8 mouse cellular contexts compared by ENCODE assay signal in the genomic region with DNA sequence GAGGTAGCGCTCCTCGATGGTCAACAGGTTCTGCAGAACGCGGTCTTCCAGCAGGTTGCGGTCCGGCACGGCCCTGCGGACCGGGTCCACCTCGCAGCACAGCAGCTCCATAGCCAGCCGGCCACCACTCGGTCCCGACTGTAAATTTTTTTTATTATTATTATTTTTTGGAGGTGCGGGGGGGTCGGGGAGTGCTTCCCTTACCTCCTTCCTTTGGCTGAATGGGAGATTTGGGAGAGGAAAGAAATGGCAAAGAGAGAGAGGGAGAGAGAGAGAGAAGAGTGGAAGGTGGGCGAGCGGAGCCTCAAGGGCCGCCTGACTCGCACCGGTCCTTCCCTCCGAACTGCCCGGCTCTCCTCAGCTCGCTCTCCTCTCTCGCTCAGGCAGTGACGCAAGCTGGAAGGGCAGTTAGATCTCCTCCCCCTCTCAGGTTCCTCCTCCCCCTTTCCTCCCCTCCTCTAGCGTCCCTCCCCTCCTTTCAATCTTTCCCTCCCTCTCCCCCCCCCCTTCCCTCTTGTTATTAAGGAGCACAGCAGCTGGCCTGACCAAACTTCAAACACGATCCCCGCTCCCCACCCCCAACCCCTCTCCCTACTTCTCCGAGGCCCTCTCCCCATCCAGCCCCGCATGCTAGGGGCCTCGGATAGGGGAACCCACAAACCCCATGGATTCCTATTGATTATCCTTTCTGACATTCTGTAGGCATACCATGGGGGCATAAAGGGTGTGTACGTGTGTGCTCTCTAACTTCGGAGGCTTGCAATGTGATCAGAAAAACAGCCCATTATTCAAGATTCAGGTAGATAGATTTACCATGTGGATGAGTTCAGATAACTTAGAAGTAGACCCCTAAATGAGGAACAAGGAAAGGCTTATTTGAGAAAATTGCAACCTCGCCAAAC. TPM values are rescaled to one million over a fixed set of nuclear protein-coding genes. Genes with fewer than 3 reads are reported as not detected.
DNase-seq lines count a peak whose midpoint lies in the region; ATAC-seq and TF ChIP-seq lines count a peak whose summit lies in the region.

No protein-coding gene starts in this region.

- H3K36me3 ChIP-seq in intestine, embryonic 16.5 days (ENCODE audit: control insufficient read depth, insufficient read depth, low read length), result no peaks in the 10 kb centered on the region
- no peaks in the 10 kb centered on the region for H3K36me3 ChIP-seq in liver, embryonic 13.5 days
- no peaks in the 10 kb centered on the region for H3K36me3 ChIP-seq in myocyte (ENCODE audit: control insufficient read depth, insufficient read depth)
- H3K36me3 ChIP-seq in stomach, postnatal 0 days (ENCODE audit: control insufficient read depth, insufficient read depth, low read length), result no peaks in the 10 kb centered on the region

- 0% methylated on average over 34 of the region's 34 CpGs for WGBS in intestine, embryonic 16.5 days
- WGBS in liver, embryonic 13.5 days (ENCODE audit: insufficient replicate concordance), result under 1% methylated on average over 34 of the region's 34 CpGs
- WGBS in stomach, postnatal 0 days, result 0% methylated on average over 33 of the region's 34 CpGs

- no peaks in the 10 kb centered on the region for H3K79me2 ChIP-seq in myocyte (ENCODE audit: control insufficient read depth, insufficient read depth)

- no peak for TF ChIP-seq EP300 in stomach, postnatal 0 days (optimal IDR thresholded peaks at IDR 0.05)

- peak overlapping the region; percentile 88 for H3K9ac ChIP-seq in intestine, embryonic 16.5 days (ENCODE audit: low read depth, low read length)
- H3K9ac ChIP-seq in liver, embryonic 13.5 days, result peak overlapping the region; percentile 76
- peak overlapping the region; percentile 92 for H3K9ac ChIP-seq in stomach, postnatal 0 days (ENCODE audit: low read length)

- H3K4me3 ChIP-seq in layer of hippocampus, adult 2 months, result peak overlapping the region; percentile 75
- H3K4me3 ChIP-seq in intestine, embryonic 16.5 days (ENCODE audit: low read length), result peak overlapping the region; percentile 82
- peak overlapping the region; percentile 67 for H3K4me3 ChIP-seq in liver, embryonic 13.5 days (replicated peaks)
- H3K4me3 ChIP-seq in myocyte, result peak overlapping the region; percentile 73
- H3K4me3 ChIP-seq in stomach, postnatal 0 days (ENCODE audit: low read depth, low read length), result peak overlapping the region; percentile 83

- ATAC-seq in intestine, embryonic 16.5 days, result peak; percentile 54
- peak; percentile 68 for ATAC-seq in liver, embryonic 13.5 days (ENCODE audit: low read depth)
- peak; percentile 76 for ATAC-seq in stomach, postnatal 0 days (ENCODE audit: low FRiP score, low TSS enrichment)

- no peak for TF ChIP-seq CTCF in layer of hippocampus, adult 2 months (conservative IDR thresholded peaks at IDR 0.05)
- TF ChIP-seq CTCF in stomach, postnatal 0 days (IDR thresholded peaks at IDR 0.05; ENCODE audit: low read depth), result no peak

- DNase-seq in layer of hippocampus, adult 2 months (ENCODE audit: low spot score in 2 of 2), result peak; percentile 74 to 80
- no peak for DNase-seq in layer of hippocampus, adult 9-10 months (ENCODE audit: low spot score)
- DNase-seq in embryo, embryonic 10 days (ENCODE audit: low spot score), result peak; percentile 95
- DNase-seq in heart, adult 18-20 months, result peak; percentile 85 to 91
- DNase-seq in liver, embryonic 13.5 days, result peak; percentile 58
- peak; percentile 88 for DNase-seq in stomach, postnatal 0 days (ENCODE audit: low spot score)

- H3K9me3 ChIP-seq in intestine, embryonic 16.5 days (ENCODE audit: control insufficient read depth, low read length), result no peaks in the 10 kb centered on the region
- H3K9me3 ChIP-seq in liver, embryonic 13.5 days (replicated peaks), result no peaks in the 10 kb centered on the region
- H3K9me3 ChIP-seq in stomach, postnatal 0 days (ENCODE audit: control insufficient read depth, low read length), result no peaks in the 10 kb centered on the region

- no peak overlapping the region for H3ac ChIP-seq in myocyte (ENCODE audit: control insufficient read depth, insufficient read length)

- H3K27me3 ChIP-seq in intestine, embryonic 16.5 days (replicated peaks; ENCODE audit: control insufficient read depth, insufficient read depth, low read length), result 0 out of 2 replicates have a peak, but pooled peaks cover 2% of the 10 kb centered on the region
- H3K27me3 ChIP-seq in liver, embryonic 13.5 days, result peaks cover 82% of the 10 kb centered on the region
- H3K27me3 ChIP-seq in myocyte (ENCODE audit: control insufficient read depth, insufficient read depth, insufficient read length), result peaks cover 60% of the 10 kb centered on the region
- no peaks in the 10 kb centered on the region for H3K27me3 ChIP-seq in stomach, postnatal 0 days (ENCODE audit: control insufficient read depth, insufficient read depth, low read length)

- H3K27ac ChIP-seq in layer of hippocampus, adult 2 months, result peak overlapping the region; percentile 94
- peak overlapping the region; percentile 94 for H3K27ac ChIP-seq in intestine, embryonic 16.5 days (ENCODE audit: low read length)
- H3K27ac ChIP-seq in liver, embryonic 13.5 days, result peak overlapping the region; percentile 85
- H3K27ac ChIP-seq in stomach, postnatal 0 days (replicated peaks), result peak overlapping the region; percentile 94

- H3K4me1 ChIP-seq in intestine, embryonic 16.5 days (ENCODE audit: control insufficient read depth, insufficient read depth, low read length), result peaks cover 57% of the 10 kb centered on the region
- H3K4me1 ChIP-seq in liver, embryonic 13.5 days (replicated peaks), result peaks cover 80% of the 10 kb centered on the region
- peaks cover 19% of the 10 kb centered on the region for H3K4me1 ChIP-seq in stomach, postnatal 0 days (replicated peaks; ENCODE audit: control insufficient read depth, insufficient read depth)

- H3K4me2 ChIP-seq in intestine, embryonic 16.5 days (ENCODE audit: low read depth, low read length), result peak overlapping the region; percentile 95
- peak overlapping the region; percentile 86 for H3K4me2 ChIP-seq in liver, embryonic 13.5 days
- peak overlapping the region; percentile 84 for H3K4me2 ChIP-seq in myocyte (ENCODE audit: low read depth)
- H3K4me2 ChIP-seq in stomach, postnatal 0 days (replicated peaks; ENCODE audit: low read depth), result peak overlapping the region; percentile 86

- TF ChIP-seq POLR2A in myocyte (IDR thresholded peaks at IDR 0.05; ENCODE audit: insufficient read length, low read depth), result peak; percentile 95

TF ChIP-seq in myocyte, 11 proteins besides CTCF, POLR2A, EP300 and RAD21:
- TF ChIP-seq POLR2AphosphoS2 (IDR thresholded peaks at IDR 0.05; ENCODE audit: insufficient read length, low read depth) (peak; percentile 91), CEBPB (IDR thresholded peaks at IDR 0.05; ENCODE audit: insufficient read depth, poor library complexity, severe bottlenecking) (no peak), TCF12 (IDR thresholded peaks at IDR 0.05; ENCODE audit: insufficient read depth, poor library complexity, severe bottlenecking) (no peak)
TF ChIP-seq in myocyte: peak in this region for 1.

RNA-seq across cellular contexts. Expression of a gene that starts 1.1 kb away (rescaled TPM):
- total RNA-seq in layer of hippocampus, adult 2 months (2021), result 100 to 1,000 TPM; 116 to 142 TPM
- total RNA-seq in heart, adult 18-20 months (2021), result 100 to 1,000 TPM; 161 to 164 TPM
- polyA plus RNA-seq in intestine, embryonic 16.5 days (2015; fragmentation: Nextera tagmentation; extraction: Ambion mirVana), result 822 and 875 TPM in 2 replicates
- polyA plus RNA-seq in liver, embryonic 13.5 days (2015; fragmentation: Nextera tagmentation; extraction: Ambion mirVana), result 109 and 129 TPM in 2 replicates
- polyA plus RNA-seq in myocyte (2012; fragmentation: generic; extraction: Trizol), result 13.9 TPM
- polyA plus RNA-seq in stomach, postnatal 0 days (2015; fragmentation: Nextera tagmentation; extraction: Ambion mirVana), result 433 and 478 TPM in 2 replicates

RNA-seq across cellular contexts. Expression of a gene that starts 41.6 kb away (rescaled TPM):
- total RNA-seq in layer of hippocampus, adult 2 months (2021), result 10 to 100 TPM; 25.6 to 27.3 TPM
- total RNA-seq in heart, adult 18-20 months (2021), result 10 to 100 TPM; 45.3 to 63.0 TPM
- polyA plus RNA-seq in intestine, embryonic 16.5 days (2015; fragmentation: Nextera tagmentation; extraction: Ambion mirVana), result 4.1 and 4.6 TPM in 2 replicates
- polyA plus RNA-seq in liver, embryonic 13.5 days (2015; fragmentation: Nextera tagmentation; extraction: Ambion mirVana), result 1.0 and 1.4 TPM in 2 replicates
- 4.7 TPM for polyA plus RNA-seq in myocyte (2012; fragmentation: generic; extraction: Trizol)
- polyA plus RNA-seq in stomach, postnatal 0 days (2015; fragmentation: Nextera tagmentation; extraction: Ambion mirVana), result 4.1 and 5.2 TPM in 2 replicates
